Mouse (Mus musculus): ENCODE results near the gene Wnk4.

Wnk4 gene

DNA sequence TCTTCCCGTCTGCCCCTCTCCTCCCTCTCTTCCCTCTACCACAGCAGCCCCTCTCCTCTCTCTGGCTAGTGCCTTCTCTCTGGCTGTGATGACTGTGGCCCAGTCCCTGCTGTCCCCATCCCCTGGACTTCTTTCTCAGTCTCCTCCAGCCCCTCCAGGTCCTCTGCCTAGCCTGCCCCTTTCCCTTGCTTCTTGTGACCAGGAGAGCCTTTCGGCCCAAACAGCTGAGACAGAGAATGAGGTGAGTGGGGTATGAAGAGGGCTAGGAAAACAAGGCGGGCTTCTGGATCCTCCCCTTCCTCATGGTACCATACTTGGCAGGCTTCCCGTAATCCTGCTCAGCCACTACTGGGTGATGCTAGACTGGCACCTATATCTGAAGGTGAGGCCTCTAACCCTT lies 14.9 kb downstream of the Wnk4 start:
- no peak for DNase-seq (ENCODE audit: low read depth, low spot score)

DNA sequence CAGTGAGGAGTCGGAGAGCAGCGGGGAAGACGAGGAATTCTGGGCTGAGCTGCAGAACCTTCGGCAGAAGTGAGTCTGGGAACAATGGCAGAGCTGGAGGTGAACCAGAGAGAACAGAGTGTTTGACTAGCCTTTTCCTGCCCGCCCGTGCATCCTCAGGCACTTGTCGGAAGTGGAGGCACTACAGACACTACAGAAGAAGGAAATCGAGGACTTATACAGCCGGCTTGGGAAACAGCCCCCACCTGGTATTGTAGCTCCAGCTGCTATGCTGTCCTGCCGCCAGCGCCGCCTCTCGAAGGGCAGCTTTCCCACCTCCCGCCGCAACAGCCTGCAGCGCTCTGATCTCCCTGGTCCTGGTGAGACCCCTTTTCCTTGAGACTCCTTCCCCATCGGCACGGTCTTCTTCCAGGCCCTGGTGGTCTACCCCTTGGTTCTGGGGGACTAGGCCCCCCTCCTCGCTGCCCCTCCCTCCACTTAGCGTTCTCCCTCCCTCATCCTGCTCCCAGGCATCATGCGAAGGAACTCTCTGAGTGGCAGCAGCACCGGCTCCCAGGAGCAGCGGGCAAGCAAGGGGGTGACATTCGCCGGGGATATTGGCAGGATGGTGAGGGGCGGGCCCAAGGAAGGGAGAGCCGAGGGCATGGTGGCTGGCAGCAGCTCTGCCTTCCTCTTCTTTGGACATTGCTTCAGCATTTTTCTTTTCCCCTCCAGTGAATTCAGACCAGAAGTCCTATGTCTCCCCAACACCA lies 16.1 kb downstream of the Wnk4 start:
- no peak for DNase-seq (ENCODE audit: low read depth, low spot score)

DNA sequence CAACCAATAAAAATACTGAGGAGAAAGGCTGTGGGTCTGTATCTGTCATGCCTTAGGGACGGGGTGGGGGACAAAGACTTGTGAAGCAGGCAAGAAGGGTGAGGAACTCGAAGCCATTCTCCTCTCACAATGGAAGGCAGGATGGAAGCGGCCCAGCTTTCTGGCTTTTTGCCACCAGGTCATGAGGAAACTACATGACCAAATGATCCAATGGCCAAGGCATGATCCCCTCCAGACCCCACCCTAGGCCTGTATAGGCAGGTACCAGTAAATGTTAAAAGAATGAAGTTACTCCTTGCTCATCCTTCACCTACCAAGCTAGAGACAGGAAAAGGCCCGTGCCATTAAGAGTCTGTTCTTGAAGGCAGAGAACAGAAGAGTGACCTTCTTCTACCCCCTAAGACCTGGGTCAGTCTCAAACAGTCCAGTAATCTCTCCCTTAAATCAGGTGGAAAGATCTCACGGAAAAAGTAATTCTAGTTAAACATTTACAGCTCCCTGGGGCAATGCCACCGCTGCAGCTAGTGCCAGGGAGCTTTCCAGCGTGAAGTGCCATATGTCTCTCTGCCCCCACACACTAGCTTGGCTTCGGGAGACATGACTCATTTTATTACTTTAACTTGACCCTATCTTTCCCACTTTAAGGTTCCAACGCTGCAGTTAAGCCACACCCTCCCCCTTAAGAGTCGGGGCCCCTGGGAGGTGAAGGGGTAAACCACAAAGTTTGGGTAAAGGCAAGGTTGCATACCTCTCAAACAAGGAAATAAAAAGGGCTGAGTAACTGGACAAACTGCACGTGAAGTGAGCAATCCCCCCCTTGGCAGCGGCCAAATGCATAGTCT lies 17.2 kb downstream of the Wnk4 start:
- DNase-seq (ENCODE audit: low read depth, low spot score) = no peak

DNA sequence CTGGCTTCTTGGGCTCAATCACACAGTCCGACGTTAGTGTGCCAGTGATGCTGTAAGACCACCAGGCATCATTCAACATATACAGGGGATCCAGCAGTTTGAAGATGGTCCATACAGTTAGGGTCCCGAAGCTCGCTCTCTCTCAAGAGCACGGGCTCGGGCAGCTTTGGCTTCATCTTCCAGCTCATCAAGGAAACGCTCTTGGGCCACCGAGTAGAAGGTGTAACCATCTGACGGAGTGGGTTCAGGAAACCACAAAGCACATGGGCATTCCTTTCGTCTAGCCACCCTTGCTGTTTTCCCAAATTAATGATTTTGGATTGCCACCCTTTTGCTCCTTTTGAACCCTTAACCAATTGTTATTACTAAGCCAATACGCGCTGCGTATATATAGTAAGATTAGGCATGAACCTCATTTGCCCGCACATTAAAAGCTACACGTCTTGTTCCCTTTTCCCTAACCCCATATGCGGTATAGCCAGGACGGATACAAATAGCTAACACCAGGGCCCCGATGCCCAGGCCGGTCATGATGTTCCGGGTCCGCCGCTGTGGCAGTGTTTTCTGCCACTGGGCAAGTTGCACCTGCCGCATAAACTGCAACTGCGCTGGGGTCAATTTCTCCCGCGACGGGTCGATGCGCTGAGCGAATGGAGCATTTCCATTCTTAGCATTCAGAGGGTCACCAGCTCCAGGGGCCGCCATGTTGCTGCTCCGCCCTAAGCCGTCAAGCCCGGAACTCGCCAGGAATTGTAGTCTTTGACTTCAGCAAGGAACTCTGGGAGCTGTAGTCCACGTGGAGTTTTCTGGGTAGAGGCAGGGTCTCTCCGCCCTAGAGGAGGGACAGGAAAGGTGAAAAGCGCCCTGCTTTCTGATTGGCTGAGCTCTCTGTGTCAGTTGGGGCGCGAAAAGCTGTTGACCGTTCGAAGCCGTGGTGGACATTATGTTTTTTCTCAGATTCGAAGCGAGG lies 18.1 kb downstream of the Wnk4 start, which contains the start of the genes Cntd1 and Coa3:
TSS of gene Cntd1 (plus strand) at position 790 of the 970 bp plus-strand sequence.
TSS of gene Coa3 (minus strand) at position 892 of the 970 bp plus-strand sequence.
- peak; percentile 84 for DNase-seq (ENCODE audit: low read depth, low spot score)

DNA sequence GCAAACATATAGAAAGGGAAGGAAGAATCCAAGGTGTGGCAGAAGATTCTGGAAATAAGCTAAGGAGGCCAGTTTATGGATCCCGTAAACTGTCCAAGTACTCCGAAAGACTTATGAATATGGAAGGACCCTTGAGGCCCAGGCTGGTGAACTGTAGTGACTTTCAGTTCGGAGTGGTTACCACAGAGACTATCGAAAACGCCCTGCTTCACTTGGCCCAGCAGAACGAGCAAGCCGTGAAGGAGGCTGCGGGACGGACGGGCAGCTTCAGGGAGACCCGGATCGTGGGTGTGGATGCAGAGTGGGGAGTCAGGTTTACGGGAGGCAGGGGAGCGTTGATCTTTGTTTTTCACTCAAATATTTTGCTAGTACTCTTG lies 18.8 kb downstream of the Wnk4 start:
- no peak for DNase-seq (ENCODE audit: low read depth, low spot score)

DNA sequence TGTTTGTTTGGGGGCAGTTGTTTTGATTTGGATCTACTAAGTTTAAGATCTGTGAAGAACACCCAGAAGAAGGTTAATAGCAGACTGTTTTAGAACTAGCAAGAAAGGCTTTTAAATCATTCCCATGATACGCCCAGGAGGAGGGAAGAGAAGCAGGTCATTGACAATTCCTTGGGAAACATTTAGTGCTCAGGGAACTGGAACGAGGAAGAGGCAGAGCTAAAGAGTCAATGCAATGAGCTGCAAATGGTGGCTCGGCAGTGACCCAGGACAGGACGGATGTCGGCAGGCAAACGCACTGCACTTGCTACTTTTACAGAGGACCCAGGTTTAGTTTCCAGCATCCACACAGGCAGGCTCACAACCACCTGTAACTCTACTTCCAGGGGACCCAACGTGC lies 20.5 kb downstream of the Wnk4 start:
- no peak for DNase-seq (ENCODE audit: low read depth, low spot score)

DNA sequence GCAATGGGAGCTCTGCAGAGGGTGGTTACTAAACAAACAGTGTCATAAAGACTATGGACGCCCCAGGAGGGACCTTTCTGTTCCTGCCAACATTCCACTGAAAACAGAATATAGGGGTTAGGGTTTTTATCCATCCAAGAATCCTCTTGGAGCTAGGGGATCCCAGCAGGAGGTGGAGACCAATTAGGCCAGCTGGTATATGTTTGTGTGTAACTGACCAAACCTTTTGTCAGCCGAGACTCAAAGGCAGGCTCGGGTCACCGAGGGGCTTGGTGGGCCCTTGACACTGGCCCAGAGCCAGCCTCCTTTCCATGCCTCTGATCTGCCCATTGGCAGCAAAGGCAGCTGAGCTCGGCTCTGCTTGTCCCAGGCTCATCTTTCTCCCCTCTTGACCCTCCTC lies 22.5 kb downstream of the Wnk4 start:
- no peak for DNase-seq (ENCODE audit: low read depth, low spot score)

DNA sequence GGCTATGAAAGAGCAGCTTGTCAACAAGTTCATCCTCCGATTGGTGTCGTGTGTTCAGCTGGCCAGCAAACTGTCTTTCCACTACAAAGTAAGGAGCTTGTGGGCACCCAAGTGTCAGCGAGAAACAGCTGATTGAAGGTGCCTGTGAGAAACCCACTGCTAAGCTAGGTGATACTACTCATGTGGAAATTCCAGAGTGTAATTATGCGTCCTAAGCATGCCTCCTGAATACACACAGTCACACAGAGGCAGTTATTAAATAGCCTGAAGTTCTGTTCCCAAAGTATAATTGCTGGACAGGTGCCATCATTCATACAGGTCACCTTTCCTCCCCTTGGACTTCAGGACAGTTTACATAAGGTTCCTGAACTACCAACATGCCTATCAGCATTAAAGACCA lies 23.4 kb downstream of the Wnk4 start:
- no peak for DNase-seq (ENCODE audit: low read depth, low spot score)

DNA sequence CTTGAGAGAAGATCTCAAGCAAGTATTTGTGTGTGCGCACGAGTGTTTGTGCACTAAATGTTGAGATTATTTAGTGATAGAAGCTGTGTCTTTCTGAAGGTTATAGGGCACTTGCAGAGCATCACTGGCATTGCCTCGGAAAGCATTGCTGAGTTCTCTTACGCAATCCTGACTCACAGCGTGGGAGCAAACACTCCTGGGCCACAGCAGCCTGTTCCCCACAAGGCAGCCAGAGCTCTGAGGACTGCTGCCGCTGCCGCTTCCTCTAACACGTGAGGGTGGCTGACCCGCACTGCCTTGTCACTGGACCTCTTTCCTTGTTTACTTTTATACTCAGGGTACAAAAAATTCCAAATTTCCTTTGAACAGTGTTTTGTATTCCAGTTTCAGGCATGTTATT lies 26.9 kb downstream of the Wnk4 start:
- DNase-seq (ENCODE audit: low read depth, low spot score) = no peak

DNA sequence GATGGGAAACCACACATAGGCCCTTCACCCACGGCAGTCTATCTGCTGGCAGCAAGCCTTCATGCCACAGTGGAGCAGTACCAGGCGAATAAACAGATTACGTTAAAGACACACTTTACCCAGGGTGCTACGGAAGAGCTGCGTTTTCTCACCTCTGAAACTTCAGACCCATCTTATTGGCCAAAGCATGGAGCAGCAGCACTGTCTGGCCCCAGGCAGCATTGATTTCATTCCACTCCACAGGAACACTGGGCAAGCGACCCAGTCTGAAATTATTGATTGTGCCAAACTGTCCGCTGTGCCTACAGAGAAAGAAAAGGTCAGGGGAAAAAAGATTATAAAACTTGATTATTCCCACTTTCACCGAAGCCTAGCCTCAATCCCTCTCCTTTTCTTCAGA lies 30.9 kb downstream of the Wnk4 start:
- no peak for DNase-seq (ENCODE audit: low read depth, low spot score)

DNA sequence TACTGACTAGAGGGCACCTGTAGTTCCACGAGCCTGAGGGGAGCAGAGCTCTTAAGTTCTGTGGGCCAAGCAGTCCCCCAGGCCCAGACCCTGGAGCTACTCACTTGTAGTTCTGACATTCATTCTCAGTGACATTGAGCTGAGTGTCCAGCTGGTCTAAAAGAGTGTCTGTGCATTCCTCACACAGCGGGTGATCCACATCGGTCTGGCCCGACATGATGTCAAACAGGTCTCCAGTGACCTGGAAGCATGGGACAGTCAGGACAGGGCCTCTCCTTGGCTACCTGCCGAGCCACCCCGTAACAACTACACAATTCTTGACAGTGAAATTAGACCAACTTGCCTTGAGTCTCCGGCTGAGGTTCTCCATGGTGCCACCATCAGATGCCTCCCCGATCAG lies 34.8 kb downstream of the Wnk4 start:
- DNase-seq (ENCODE audit: low read depth, low spot score) = no peak

DNA sequence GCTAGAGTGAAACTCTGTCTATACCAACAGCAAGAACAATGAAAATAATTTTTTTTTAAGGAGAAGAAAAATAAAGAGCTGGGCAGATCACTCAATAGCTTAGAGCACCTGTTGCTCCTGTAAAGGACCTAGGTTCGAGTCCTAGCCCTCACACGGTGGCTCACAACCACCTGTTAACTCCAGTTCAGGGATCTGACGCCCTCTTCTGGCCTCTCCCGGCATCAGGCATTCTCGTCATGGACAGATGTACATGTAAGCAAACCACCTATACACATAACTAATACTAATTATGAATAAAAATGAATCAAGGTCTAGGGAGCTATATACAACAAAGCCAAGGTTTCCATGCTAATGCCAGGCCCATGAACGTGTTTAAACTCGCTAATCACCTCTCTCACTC lies 40.5 kb downstream of the Wnk4 start:
- no peak for DNase-seq (ENCODE audit: low read depth, low spot score)

DNA sequence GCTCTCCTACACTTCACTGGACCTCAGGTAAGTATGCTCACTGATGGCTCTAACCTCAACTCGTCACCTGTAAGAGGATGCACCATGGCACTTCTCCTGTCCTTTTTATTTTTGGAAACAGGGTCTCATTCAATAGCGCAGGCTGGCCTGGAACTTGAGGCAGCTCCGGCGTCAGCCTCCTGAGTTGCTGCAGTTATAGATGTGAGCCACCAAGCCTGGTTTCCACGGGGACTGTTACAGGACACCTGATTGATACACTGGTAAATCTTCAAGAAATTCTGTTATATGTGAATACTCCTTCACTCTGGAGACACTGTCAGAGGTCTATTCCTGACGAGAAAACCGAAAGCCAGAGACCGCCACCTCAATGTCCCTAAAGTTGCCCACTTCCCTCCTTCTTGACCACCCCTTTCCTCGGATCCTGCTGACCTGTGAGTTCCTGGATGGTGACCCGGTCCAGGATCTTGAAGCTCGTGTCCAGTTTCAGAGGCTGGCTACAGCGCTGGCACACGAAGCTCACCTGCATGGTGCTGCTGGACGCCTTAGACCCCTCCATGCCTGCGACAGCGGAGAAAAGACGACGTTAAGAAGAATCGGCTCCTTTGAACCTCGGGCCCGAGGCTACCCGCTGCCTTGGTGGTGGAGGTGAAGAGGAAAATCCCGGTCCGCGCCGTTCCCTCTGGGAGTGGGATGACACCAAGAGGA lies 41.1 kb downstream of the Wnk4 start:
- DNase-seq (ENCODE audit: low read depth, low spot score) = no peak

DNA sequence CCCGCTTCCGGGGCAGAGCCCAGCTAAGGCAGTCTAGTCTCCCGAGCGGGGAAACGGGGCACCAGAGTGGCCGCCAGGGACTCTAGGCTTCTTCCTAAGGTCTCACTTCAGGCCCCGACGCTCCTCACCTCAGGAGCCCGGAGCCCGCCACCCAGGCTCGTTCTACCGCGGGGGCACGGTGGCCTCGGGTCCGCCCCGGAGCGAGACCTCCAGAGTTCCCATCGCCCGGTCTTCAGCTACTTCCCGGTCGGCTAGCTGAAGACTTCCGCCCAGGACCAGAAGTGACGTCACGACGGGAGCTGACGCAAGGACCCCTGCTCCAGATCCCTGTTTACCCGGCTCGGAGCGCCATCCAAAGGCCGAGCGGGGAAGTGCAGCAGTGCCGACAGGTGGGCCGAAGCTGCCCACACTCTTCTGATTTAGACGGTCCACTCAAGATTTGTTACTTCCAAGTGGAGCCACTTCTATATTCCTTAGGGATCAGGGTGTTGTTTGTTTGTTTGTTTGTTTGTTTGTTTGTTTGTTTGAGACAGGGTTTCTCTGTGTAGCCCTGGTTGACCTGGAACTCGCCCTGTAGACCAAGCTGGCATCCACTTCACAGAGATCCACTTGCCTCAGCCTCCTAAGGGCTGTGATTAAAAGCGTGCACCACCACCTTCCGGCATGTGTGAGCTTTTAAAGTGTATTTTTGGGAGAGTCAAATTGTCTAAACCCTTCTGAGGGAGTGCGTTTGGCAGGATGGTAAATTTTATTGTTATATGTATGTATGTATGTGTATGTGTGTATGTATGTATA lies 41.8 kb downstream of the Wnk4 start, which contains the start of gene Becn1:
TSS of gene Becn1 (minus strand) at position 283 of the 795 bp plus-strand sequence.
- peak; percentile 93 for DNase-seq (ENCODE audit: low read depth, low spot score)

DNA sequence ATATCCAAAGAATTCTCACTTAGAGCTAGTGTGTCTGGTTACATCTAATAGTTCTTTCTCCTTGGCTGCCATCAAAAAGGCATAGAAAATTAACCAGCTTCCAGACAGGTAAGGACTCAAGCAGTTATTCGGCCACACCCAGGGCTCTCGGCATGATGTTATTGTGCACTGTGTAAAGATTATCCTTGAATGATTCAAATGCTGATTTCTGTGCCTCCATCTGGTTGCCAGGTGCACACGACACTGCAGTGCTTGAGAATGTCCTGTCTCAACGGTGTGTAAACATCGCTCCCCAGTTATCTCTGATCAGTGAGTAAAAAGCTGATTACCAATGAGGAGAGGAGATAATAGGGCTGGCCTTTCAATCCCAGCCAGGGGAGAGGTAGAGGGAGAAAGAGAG lies 47.4 kb downstream of the Wnk4 start:
- no peak for DNase-seq (ENCODE audit: low read depth, low spot score)

DNA sequence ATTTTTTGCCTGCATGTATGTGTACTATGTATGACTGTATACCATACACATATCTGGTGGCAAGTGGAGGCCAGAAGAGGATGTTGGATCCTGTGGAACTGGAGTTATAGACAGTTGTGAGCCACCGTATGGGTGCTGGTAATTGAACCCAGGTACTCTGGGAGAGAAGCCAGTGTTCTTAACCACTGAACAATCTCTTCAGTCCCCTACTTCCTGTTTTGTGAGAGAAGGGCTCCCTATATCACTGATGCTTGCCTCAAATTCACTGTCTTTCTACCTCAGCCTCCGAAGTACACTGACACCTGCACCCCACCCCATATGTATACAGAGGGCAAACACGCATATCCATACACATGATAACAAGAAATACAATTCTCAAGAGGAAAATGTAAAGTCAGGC lies 50.7 kb downstream of the Wnk4 start:
- DNase-seq (ENCODE audit: low read depth, low spot score) = no peak

DNA sequence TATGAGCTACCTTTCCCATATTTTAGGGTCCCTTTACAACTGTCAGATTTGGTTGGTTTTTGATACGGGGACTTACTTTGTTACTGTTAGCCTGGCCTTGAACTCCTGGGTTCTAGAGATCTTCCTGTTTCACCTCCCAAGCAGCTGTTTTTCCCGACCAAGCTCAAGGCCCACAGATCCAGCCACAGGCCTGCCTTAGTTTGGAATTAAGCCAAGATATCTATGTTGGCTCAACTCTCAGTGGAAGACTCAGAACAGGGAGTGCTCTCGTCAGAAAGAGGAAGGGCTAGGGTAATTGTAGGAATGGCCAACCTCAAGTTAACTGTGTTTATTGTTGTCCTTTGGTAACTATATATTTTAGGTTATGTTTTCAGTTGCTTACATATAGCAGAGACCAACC lies 51.8 kb downstream of the Wnk4 start:
- no peak for DNase-seq (ENCODE audit: low read depth, low spot score)

DNA sequence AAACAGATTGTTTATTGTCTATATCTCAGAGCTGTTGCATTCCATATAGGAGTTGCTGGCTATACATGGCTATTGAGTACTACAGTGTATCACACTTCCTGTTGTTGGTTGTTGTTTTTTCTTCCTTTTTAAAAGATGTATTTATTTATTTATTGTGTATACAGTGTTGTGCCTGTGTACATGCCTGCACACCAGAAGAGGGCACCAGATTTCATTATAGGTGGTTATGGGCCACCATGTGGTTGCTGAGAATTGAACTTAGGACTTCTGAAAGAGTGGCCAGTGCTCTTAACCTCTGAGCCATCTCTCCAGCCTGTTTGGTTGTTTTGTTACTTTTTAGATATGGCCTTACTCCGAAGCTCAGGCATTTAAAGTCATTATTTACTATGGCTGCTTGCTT lies 54.2 kb downstream of the Wnk4 start:
- no peak for DNase-seq (ENCODE audit: low read depth, low spot score)

DNA sequence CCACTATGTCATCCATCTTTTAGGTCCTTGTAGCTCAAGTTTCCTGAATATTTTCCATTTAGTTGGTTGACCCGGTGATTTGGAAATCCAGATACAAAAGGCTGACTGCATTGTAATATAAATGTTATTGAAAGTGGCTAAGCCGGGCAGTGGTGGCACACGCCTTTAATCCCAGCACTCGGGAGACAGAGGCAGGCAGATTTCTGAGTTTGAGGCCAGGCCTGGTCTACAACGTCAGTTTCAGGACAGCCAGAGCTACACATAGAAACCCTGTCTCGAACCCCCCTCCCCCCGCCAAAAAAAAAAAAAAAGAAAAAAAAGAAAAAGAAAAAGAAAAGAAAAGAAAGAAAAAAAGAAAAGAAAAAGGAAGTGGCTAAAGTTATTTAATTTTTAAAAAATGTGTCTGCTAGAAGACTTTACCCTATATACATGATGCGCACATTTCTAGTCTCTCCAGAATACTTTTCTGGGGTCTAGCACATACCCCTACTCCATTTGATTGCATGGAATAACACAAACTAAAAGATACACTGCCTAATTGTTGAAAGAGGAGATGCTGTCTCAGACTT lies 54.8 kb downstream of the Wnk4 start:
- no peak for DNase-seq (ENCODE audit: low read depth, low spot score)
